Mouse (Mus musculus) myocyte (in vitro differentiated cells): ENCODE measurements around the gene Myo1f. TPM values are rescaled to one million over a fixed set of nuclear protein-coding genes. Genes with fewer than 3 reads are reported as not detected.
"Not testable (repeated sequence)": the region's sequence is repeated elsewhere in the genome, so short reads cannot be mapped to it uniquely, and the experiment has no call there.

Experiments used
- H3K27me3 ChIP-seq: one replicate; pipeline ENCODE4 v1.6.1; 2011; ENCODE audit not compliant: control insufficient read depth, insufficient read depth, insufficient read length
- H3K36me3 ChIP-seq: one replicate; pipeline ENCODE4 v1.6.1; 2011; ENCODE audit not compliant: control insufficient read depth, insufficient read depth
- H3K4me2 ChIP-seq: one replicate; pipeline ENCODE4 v1.6.1; 2011; ENCODE audit warnings: low read depth, control low read depth
- H3K4me3 ChIP-seq: one replicate; pipeline ENCODE4 v1.5.1; 2011; ENCODE audit warnings: mild to moderate bottlenecking, control low read depth, moderate library complexity
- H3K79me2 ChIP-seq: one replicate; pipeline ENCODE4 v1.6.1; 2011; ENCODE audit not compliant: control insufficient read depth, insufficient read depth
- H3ac ChIP-seq: one replicate; pipeline ENCODE4 v1.6.1; 2011; ENCODE audit not compliant: control insufficient read depth, insufficient read length
- CEBPB ChIP-seq: IDR thresholded peaks from 2 replicates; pipeline ENCODE4 v1.6.1; 2011; ENCODE audit warnings: mild to moderate bottlenecking, moderate library complexity; ENCODE audit not compliant: poor library complexity, insufficient read depth, severe bottlenecking
- E2F4 ChIP-seq: IDR thresholded peaks from one replicate; pipeline ENCODE4 v1.6.1; 2011; ENCODE audit warnings: mild to moderate bottlenecking, control low read depth, moderate library complexity; ENCODE audit not compliant: insufficient read depth
- MAX ChIP-seq: IDR thresholded peaks from one replicate; pipeline ENCODE4 v1.6.1; 2011; ENCODE audit warnings: low read depth, mild to moderate bottlenecking, control low read depth
- MYOD1 ChIP-seq, 3 experiments: IDR thresholded peaks; one replicate each; pipeline ENCODE4 v1.6.1; 2011; ENCODE audit warnings: control low read depth in 2 of 3, low read depth in 2 of 3, mild to moderate bottlenecking in 2 of 3, moderate library complexity in 1 of 3; ENCODE audit not compliant: insufficient read length in 2 of 3, control insufficient read depth in 1 of 3
- MYOG ChIP-seq, 3 experiments: IDR thresholded peaks; one replicate each; pipeline ENCODE4 v1.6.1; 2011; ENCODE audit warnings: control low read depth in 2 of 3, low read depth in 2 of 3, mild to moderate bottlenecking in 2 of 3; ENCODE audit not compliant: insufficient read length in 2 of 3, control insufficient read depth in 1 of 3, insufficient read depth in 1 of 3
- POLR2A ChIP-seq: IDR thresholded peaks from one replicate; pipeline ENCODE4 v1.6.1; 2011; ENCODE audit warnings: low read depth, mild to moderate bottlenecking, control low read depth, moderate library complexity; ENCODE audit not compliant: insufficient read length
- POLR2AphosphoS2 ChIP-seq: IDR thresholded peaks from one replicate; pipeline ENCODE4 v1.6.1; 2011; ENCODE audit warnings: low read depth, control low read depth; ENCODE audit not compliant: insufficient read length
- REST ChIP-seq: IDR thresholded peaks from one replicate; pipeline ENCODE4 v1.6.1; 2011; ENCODE audit warnings: mild to moderate bottlenecking, control low read depth, moderate library complexity; ENCODE audit not compliant: insufficient read depth, insufficient read length
- SRF ChIP-seq: IDR thresholded peaks from one replicate; pipeline ENCODE4 v1.6.1; 2011; ENCODE audit warnings: low read depth; ENCODE audit not compliant: control insufficient read depth, insufficient read length
- TCF12 ChIP-seq: IDR thresholded peaks from one replicate; pipeline ENCODE4 v1.6.1; 2011; ENCODE audit warnings: mild to moderate bottlenecking, control low read depth; ENCODE audit not compliant: poor library complexity, insufficient read depth, severe bottlenecking
- TCF3 ChIP-seq: IDR thresholded peaks from one replicate; pipeline ENCODE4 v1.6.1; 2011; ENCODE audit warnings: low read depth, control low read depth; ENCODE audit not compliant: insufficient read length
- USF1 ChIP-seq: IDR thresholded peaks from one replicate; pipeline ENCODE4 v1.6.1; 2011; ENCODE audit warnings: low read depth, mild to moderate bottlenecking, control low read depth, moderate library complexity
- polyA plus RNA-seq: library from polyadenylated mRNA; unstranded; fragments of >200 nt; fragmentation: generic; extraction: Trizol; gene quantifications from one replicate; pipeline ENCODE4 v1.2.1, GENCODE M21; 2012; ENCODE audit warnings: missing spikeins

The Myo1f gene
- polyA plus RNA-seq, 1 experiment, result not detected

DNA sequence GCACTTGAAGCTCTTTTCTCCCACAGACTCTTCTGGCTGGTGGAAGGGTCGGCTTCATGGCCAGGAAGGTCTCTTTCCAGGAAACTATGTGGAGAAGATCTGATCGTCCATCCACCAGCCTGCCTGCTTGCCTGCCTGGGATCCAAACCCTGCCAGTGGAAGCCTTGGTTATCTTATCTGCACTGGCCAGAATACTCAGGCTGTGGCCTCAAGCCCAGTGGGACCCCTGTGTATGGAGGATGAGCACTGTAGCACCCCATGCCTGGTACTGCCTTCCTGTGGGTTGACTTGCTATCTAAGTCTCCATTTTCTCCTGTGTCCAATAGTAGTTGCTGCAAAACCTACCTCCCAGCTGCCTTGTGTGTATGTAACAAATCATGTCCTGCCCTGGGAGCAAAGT, 51.8 kb downstream of the Myo1f start:
- H3K27me3 ChIP-seq, result peaks cover 8% of the 10 kb centered on the region
- no peak overlapping the region for H3K4me2 ChIP-seq
- H3ac ChIP-seq, result no peak overlapping the region
- H3K79me2 ChIP-seq, result no peaks in the 10 kb centered on the region
- no peak overlapping the region for H3K4me3 ChIP-seq
- no peaks in the 10 kb centered on the region for H3K36me3 ChIP-seq
- no peak for TF ChIP-seq MYOD1 (IDR thresholded peaks at IDR 0.05; ENCODE audit: control insufficient read depth in 1 of 3, insufficient read length in 2 of 3, low read depth in 2 of 3)
- TF ChIP-seq POLR2A, result no peak
- no peak for TF ChIP-seq USF1
- no peak for TF ChIP-seq MYOG (IDR thresholded peaks at IDR 0.05; ENCODE audit: control insufficient read depth in 1 of 3, insufficient read depth in 1 of 3, insufficient read length in 2 of 3, low read depth in 2 of 3)
- no peak for TF ChIP-seq TCF12
- TF ChIP-seq MAX, result no peak
- no peak for TF ChIP-seq E2F4
- no peak for TF ChIP-seq POLR2AphosphoS2
- TF ChIP-seq REST, result no peak
- TF ChIP-seq SRF, result no peak
- no peak for TF ChIP-seq TCF3
- TF ChIP-seq CEBPB, result no peak

DNA sequence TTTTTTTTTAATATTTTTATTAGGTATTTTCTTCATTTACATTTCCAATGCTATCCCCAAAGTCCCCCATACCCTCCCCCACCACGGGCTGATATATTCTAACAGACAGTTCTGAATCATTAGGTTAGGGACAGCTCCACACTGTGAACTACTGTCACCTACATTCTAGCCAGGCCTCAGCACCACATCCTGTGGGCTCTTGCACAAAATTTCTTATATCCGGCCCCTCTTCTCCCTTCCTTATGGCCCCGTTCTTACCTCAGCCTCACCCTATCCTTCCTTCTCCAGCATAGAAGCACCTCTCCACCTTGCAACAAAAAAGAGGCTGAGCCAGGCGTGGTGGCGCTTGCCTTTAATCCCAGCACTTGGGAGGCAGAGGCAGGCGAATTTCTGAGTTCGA, 55.0 kb downstream of the Myo1f start:
- Histone ChIP-seq H3K79me2 (no peaks in the 10 kb centered on the region), H3K4me2 (no peak overlapping the region), H3K36me3 (no peaks in the 10 kb centered on the region), H3K4me3 (no peak overlapping the region), H3K27me3 (peaks cover 14% of the 10 kb centered on the region), H3ac (no peak overlapping the region)
- no peak for TF ChIP-seq USF1

DNA sequence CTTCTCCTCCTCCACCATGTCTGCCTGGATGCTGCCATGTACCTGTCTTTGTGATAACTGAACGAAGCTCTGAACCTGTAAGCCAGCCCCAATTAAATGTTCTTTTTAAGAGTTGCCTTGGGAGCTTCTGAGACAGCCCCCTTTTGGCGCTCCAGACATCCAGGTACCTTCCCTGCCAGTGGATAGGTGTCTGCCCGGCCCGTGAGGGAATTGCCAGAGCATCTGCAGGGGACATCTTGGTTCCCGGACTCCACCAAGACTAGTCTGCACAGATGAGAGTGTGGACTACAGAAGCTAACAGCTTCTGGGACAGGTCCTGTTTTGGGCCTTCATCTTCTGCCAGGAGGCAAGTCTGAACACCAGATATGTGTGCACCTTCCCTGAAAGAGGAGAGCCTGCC, 58.2 kb downstream of the Myo1f start:
- not testable (repeated sequence) for H3K79me2 ChIP-seq, H3K36me3 ChIP-seq, H3K27me3 ChIP-seq, H3K4me2 ChIP-seq, H3ac ChIP-seq, H3K4me3 ChIP-seq

DNA sequence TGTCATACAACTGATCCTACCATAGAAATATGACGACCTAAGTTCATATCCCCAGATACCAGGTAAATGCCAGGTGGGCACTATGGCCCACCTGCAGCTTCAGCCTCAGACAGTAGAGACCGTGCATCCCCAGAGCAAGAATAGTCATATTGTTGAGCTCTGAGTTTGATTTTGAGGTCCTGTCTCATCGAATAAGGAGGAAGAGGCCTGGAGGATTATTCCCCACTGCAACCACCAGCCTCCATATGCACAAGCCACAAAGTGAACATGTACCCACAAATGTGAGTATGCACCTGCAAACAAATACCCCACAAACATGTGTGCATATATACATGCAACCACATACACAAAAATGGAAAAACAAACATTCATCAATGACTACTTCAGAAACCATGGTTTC, 71.8 kb downstream of the Myo1f start:
- Histone ChIP-seq H3K4me2 (no peak overlapping the region), H3ac (no peak overlapping the region), H3K36me3 (no peaks in the 10 kb centered on the region), H3K27me3 (no peaks in the 10 kb centered on the region), H3K4me3 (no peak overlapping the region), H3K79me2 (peaks cover 7% of the 10 kb centered on the region)
- TF ChIP-seq MYOD1 (IDR thresholded peaks at IDR 0.05; ENCODE audit: control insufficient read depth in 1 of 3, insufficient read length in 2 of 3, low read depth in 2 of 3), result no peak
- no peak for TF ChIP-seq TCF3
- TF ChIP-seq MAX, result no peak
- no peak for TF ChIP-seq REST
- no peak for TF ChIP-seq SRF
- no peak for TF ChIP-seq CEBPB
- no peak for TF ChIP-seq POLR2AphosphoS2
- TF ChIP-seq E2F4, result no peak
- no peak for TF ChIP-seq USF1
- TF ChIP-seq POLR2A, result no peak

DNA sequence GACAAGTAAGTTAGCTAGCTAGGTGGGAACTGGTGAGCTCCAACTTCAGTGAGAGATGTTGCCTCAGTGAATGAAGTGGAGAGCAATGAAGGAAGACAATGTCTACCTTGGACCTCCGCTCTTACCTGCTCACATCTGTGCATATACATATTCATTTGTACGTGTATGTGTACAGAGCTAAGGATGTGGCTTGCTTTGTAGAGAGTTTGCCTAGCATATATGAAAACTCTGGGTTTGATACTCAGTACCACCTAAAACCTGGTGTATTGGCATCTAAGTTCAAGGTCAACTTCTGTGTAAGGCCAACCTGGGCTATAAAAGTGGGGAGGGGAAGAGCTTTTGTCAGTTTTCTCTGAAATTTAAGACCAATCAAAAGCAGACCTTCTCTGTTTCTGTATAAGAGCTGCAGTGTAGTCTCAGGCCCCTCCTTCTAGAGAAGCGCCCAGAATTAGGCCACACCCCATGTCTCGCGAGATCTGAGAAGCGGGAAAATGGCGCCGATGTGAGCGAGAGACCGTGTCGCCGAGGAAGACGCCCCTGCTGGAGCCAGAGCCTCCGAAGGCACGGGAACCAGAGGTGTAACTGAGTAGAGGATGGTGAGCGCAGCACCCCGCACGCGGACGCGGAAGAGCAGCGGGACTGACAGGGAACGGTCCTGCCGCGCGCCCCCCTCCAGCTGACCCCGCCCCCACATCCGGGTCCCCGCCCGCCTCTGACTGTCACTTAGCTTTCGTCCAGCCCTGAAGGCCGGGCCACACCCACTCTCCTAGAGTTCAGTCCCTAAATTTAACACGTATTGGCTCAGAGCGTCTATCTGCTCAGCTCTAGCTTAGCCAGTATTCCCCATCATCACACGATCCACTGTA, 73.3 kb downstream of the Myo1f start, which contains the start of gene Zfp414:
TSS of gene Zfp414 (plus strand) at position 470 of the 866 bp plus-strand sequence.
- H3K79me2 ChIP-seq, result peaks cover 7% of the 10 kb centered on the region
- H3ac ChIP-seq, result peak within 1 kb of the TSS; percentile 89
- no peaks in the 10 kb centered on the region for H3K36me3 ChIP-seq
- TF ChIP-seq TCF3, result no peak
- no peak for TF ChIP-seq MYOD1 (IDR thresholded peaks at IDR 0.05; ENCODE audit: control insufficient read depth in 1 of 3, insufficient read length in 2 of 3, low read depth in 2 of 3)
- TF ChIP-seq POLR2A, result peak; percentile 68
- TF ChIP-seq POLR2AphosphoS2, result peak; percentile 83
- H3K4me3 ChIP-seq, result peak within 1 kb of the TSS; percentile 29
- H3K27me3 ChIP-seq, result no peaks in the 10 kb centered on the region
- H3K4me2 ChIP-seq, result peak within 1 kb of the TSS; percentile 82
